Mouse (Mus musculus): ENCODE measurements at regions not wholly inside any gene's neighbourhood (a gene's known extent, or its start where the extent isn't known, plus 50 kb on each side); places are given as distances from the start of the nearest gene placed in this dataset.
A peak's percentile ranks its signal among the peaks of the same experiment; 100 is the strongest.

DNA sequence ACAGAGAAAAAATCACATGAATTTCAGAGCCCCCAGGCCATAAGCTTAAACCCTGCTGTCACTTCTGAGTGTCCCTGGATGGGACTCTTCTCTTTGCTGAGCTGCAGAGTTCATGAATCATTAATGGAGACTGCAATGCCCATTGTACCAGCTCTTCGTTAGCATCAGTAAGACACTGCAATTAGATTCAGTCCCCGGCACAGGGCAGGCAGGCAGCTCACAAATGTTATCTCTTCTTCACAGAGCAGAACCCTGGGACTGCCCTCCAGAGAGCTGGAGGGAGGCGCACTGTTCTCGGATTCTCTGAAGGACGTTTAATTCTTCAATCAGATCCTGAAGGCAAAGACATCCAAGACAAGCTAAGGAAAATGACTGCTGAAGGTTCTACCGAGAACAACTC is 420.1 kb downstream of the Tmem132b start:
- no peak overlapping the region for H3K4me3 ChIP-seq (ENCODE audit: low read depth, low read length)
- H3K27me3 ChIP-seq (ENCODE audit: control insufficient read depth, insufficient read depth, low read length) = no peaks in the 10 kb centered on the region
- no peaks in the 10 kb centered on the region for H3K4me1 ChIP-seq (ENCODE audit: control insufficient read depth, insufficient read depth, insufficient read length, low read length)
- H3K36me3 ChIP-seq (ENCODE audit: control insufficient read depth, insufficient read depth, low read length) = no peaks in the 10 kb centered on the region
- WGBS = 74% methylated on average over 6 of the region's 6 CpGs
- H3K27ac ChIP-seq (ENCODE audit: insufficient read depth, low read depth, low read length) = no peak overlapping the region
- TF ChIP-seq POLR2A (IDR thresholded peaks at IDR 0.05; ENCODE audit: low read depth, low read length) (no peak), CTCF (IDR thresholded peaks at IDR 0.05; ENCODE audit: extremely low read depth, insufficient read length, insufficient replicate concordance, low read depth, low read length) (no peak)

- WGBS = 68% methylated on average over 8 of the region's 8 CpGs
- H3K4me1 ChIP-seq (ENCODE audit: control insufficient read depth, insufficient read depth, insufficient read length, low read length) = no peaks in the 10 kb centered on the region
- no peaks in the 10 kb centered on the region for H3K36me3 ChIP-seq (ENCODE audit: control insufficient read depth, insufficient read depth, low read length)
- H3K27me3 ChIP-seq (ENCODE audit: control insufficient read depth, insufficient read depth, low read length) = no peaks in the 10 kb centered on the region
- no peak overlapping the region for H3K27ac ChIP-seq (ENCODE audit: insufficient read depth, low read depth, low read length)
- TF ChIP-seq POLR2A (IDR thresholded peaks at IDR 0.05; ENCODE audit: low read depth, low read length) (no peak), CTCF (IDR thresholded peaks at IDR 0.05; ENCODE audit: extremely low read depth, insufficient read length, insufficient replicate concordance, low read depth, low read length) (peak; percentile 31; the same call in 1 of the 2 replicates)
- H3K4me3 ChIP-seq (ENCODE audit: low read depth, low read length) = no peak overlapping the region
These were observed 432.5 kb downstream of the Tmem132b start for GRCm38 (mm10) chr5:125964039-125964438.

DNA sequence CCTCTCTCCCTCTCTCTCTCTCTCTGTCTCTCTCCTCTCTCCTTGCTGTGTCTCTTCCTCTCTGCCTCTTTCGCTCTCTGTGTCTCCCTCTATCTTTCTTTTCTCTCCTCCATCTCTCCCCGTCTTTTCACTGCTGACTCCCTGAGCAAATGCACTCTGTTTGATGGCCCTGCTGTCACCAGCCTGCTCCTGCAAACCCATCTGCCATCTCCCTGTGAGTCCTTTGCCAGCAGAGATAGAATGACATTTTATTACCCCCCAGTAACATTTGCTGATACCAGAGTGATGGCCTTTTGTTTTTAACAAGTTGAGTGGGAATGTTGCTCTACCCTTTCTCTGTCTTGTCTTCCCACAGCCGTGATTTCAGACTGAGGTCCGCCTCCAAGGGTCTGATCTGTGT is 436.6 kb downstream of the Tmem132b start:
- H3K4me1 ChIP-seq (ENCODE audit: control insufficient read depth, insufficient read depth, insufficient read length, low read length) = no peaks in the 10 kb centered on the region
- WGBS = 58% methylated on average over 4 of the region's 4 CpGs
- no peak overlapping the region for H3K27ac ChIP-seq (ENCODE audit: insufficient read depth, low read depth, low read length)
- no peaks in the 10 kb centered on the region for H3K36me3 ChIP-seq (ENCODE audit: control insufficient read depth, insufficient read depth, low read length)
- no peak overlapping the region for H3K4me3 ChIP-seq (ENCODE audit: low read depth, low read length)
- H3K27me3 ChIP-seq (ENCODE audit: control insufficient read depth, insufficient read depth, low read length) = no peaks in the 10 kb centered on the region
- no peak for TF ChIP-seq CTCF (IDR thresholded peaks at IDR 0.05; ENCODE audit: extremely low read depth, insufficient read length, insufficient replicate concordance, low read depth, low read length)
- TF ChIP-seq POLR2A (IDR thresholded peaks at IDR 0.05; ENCODE audit: low read depth, low read length) = no peak

- WGBS = 76% methylated on average over 1 of the region's 1 CpGs
- H3K27me3 ChIP-seq (ENCODE audit: control insufficient read depth, insufficient read depth, low read length) = no peaks in the 10 kb centered on the region
- no peak overlapping the region for H3K4me3 ChIP-seq (ENCODE audit: low read depth, low read length)
- H3K36me3 ChIP-seq (ENCODE audit: control insufficient read depth, insufficient read depth, low read length) = no peaks in the 10 kb centered on the region
- no peaks in the 10 kb centered on the region for H3K4me1 ChIP-seq (ENCODE audit: control insufficient read depth, insufficient read depth, insufficient read length, low read length)
- TF ChIP-seq POLR2A (IDR thresholded peaks at IDR 0.05; ENCODE audit: low read depth, low read length) (no peak), CTCF (IDR thresholded peaks at IDR 0.05; ENCODE audit: extremely low read depth, insufficient read length, insufficient replicate concordance, low read depth, low read length) (no peak)
- H3K27ac ChIP-seq (ENCODE audit: insufficient read depth, low read depth, low read length) = no peak overlapping the region
These were observed 442.5 kb downstream of the Tmem132b start for GRCm38 (mm10) chr5:125974035-125974434.

- H3K4me3 ChIP-seq (ENCODE audit: low read depth, low read length) = no peak overlapping the region
- TF ChIP-seq POLR2A (IDR thresholded peaks at IDR 0.05; ENCODE audit: low read depth, low read length) (no peak), CTCF (IDR thresholded peaks at IDR 0.05; ENCODE audit: extremely low read depth, insufficient read length, insufficient replicate concordance, low read depth, low read length) (no peak)
- H3K36me3 ChIP-seq (ENCODE audit: control insufficient read depth, insufficient read depth, low read length) = no peaks in the 10 kb centered on the region
- 81% methylated on average over 6 of the region's 6 CpGs for WGBS
- no peaks in the 10 kb centered on the region for H3K27me3 ChIP-seq (ENCODE audit: control insufficient read depth, insufficient read depth, low read length)
- no peak overlapping the region for H3K27ac ChIP-seq (ENCODE audit: insufficient read depth, low read depth, low read length)
- H3K4me1 ChIP-seq (ENCODE audit: control insufficient read depth, insufficient read depth, insufficient read length, low read length) = no peaks in the 10 kb centered on the region
These were observed 448.2 kb downstream of the Tmem132b start for GRCm38 (mm10) chr5:125979801-125980200.

DNA sequence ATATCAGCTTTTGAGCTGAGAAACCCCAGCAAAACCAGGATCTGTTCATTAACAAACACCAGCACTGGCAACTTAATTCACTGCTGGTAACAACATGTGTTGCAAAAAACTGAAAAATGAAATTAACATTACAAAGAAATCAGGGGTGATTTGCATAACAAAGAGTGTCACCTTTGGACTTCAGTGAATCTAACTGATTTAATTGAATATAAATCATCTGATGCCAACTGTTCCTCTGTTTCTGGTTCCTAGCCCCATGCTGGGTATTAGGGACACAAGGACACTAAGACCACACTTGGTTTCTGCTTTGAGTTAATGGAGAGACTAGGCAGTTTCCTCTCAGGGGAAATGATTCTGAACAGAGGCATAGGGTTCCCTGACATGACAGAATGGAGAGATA is 453.8 kb downstream of the Tmem132b start:
- TF ChIP-seq CTCF (IDR thresholded peaks at IDR 0.05; ENCODE audit: extremely low read depth, insufficient read length, insufficient replicate concordance, low read depth, low read length) = no peak
- no peak for TF ChIP-seq POLR2A (IDR thresholded peaks at IDR 0.05; ENCODE audit: low read depth, low read length)
- Histone ChIP-seq H3K27ac (ENCODE audit: insufficient read depth, low read depth, low read length) (no peak overlapping the region), H3K4me1 (ENCODE audit: control insufficient read depth, insufficient read depth, insufficient read length, low read length) (no peaks in the 10 kb centered on the region), H3K36me3 (ENCODE audit: control insufficient read depth, insufficient read depth, low read length) (no peaks in the 10 kb centered on the region), H3K27me3 (ENCODE audit: control insufficient read depth, insufficient read depth, low read length) (no peaks in the 10 kb centered on the region), H3K4me3 (ENCODE audit: low read depth, low read length) (no peak overlapping the region)

DNA sequence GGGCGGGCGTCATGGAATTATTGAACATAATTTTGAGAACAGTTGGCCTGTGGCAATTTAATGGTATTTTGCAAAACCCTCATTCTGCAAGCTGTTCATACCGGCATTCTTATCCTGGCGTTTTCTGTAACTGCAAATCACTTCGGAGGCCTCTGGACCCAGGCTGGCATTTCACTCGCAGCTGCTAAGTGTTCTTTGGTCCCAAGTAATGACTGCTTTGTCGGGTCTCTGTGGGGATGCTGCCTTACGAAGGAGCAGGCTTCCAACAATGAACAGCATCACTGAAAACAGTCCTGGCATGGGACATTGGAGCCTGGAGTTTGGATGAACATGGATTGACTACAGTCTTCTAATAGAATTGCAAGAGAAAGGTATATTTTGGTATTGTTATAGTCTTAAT is 465.6 kb downstream of the Tmem132b start:
- no peaks in the 10 kb centered on the region for H3K27me3 ChIP-seq (ENCODE audit: control insufficient read depth, insufficient read depth, low read length)
- no peaks in the 10 kb centered on the region for H3K4me1 ChIP-seq (ENCODE audit: control insufficient read depth, insufficient read depth, insufficient read length, low read length)
- no peak overlapping the region for H3K27ac ChIP-seq (ENCODE audit: insufficient read depth, low read depth, low read length)
- WGBS = 68% methylated on average over 8 of the region's 8 CpGs
- no peak overlapping the region for H3K4me3 ChIP-seq (ENCODE audit: low read depth, low read length)
- TF ChIP-seq CTCF (IDR thresholded peaks at IDR 0.05; ENCODE audit: extremely low read depth, insufficient read length, insufficient replicate concordance, low read depth, low read length) = no peak
- TF ChIP-seq POLR2A (IDR thresholded peaks at IDR 0.05; ENCODE audit: low read depth, low read length) = no peak
- H3K36me3 ChIP-seq (ENCODE audit: control insufficient read depth, insufficient read depth, low read length) = no peaks in the 10 kb centered on the region

DNA sequence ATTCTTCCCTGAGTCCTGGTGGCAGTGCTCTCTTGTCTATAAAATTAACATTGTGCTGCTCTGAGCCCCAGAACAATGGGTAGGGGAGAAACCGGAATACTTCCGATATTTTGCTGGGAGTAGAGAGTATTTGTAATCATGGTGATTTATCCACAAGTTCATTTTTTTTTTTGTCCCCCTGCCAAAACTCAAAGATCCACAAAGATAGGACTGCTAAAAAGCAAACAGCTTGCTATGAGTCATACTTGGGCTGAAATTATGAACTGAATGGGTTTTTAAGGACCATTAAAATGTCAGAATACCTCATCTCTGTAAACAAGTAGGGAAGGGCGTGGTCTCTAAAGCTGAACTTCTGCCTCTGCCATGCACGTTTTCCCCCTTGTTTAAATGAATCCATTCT is 476.3 kb downstream of the Tmem132b start:
- Histone ChIP-seq H3K27me3 (ENCODE audit: control insufficient read depth, insufficient read depth, low read length) (no peaks in the 10 kb centered on the region), H3K27ac (ENCODE audit: insufficient read depth, low read depth, low read length) (no peak overlapping the region), H3K4me3 (ENCODE audit: low read depth, low read length) (no peak overlapping the region), H3K4me1 (ENCODE audit: control insufficient read depth, insufficient read depth, insufficient read length, low read length) (no peaks in the 10 kb centered on the region), H3K36me3 (ENCODE audit: control insufficient read depth, insufficient read depth, low read length) (no peaks in the 10 kb centered on the region)
- TF ChIP-seq CTCF (IDR thresholded peaks at IDR 0.05; ENCODE audit: extremely low read depth, insufficient read length, insufficient replicate concordance, low read depth, low read length) (no peak), POLR2A (IDR thresholded peaks at IDR 0.05; ENCODE audit: low read depth, low read length) (no peak)
- 67% methylated on average over 4 of the region's 4 CpGs for WGBS

Measured in small intestine, adult 2 months (tissue).